Mouse (Mus musculus) midbrain, embryonic 11.5 days (tissue): ENCODE measurements at regions not wholly inside any gene's neighbourhood (a gene's known extent, or its start where the extent isn't known, plus 50 kb on each side); places are given as distances from the start of the nearest gene placed in this dataset.
A peak's percentile ranks its signal among the peaks of the same experiment; 100 is the strongest.

Source experiments
- ATAC-seq: fragments of 200-750 bp; cut with Nextera tagmentation; 2 replicates; pipeline ENCODE4 v1.8.0; 2017; ENCODE audit warnings: moderate TSS enrichment, moderate library complexity; ENCODE audit not compliant: low FRiP score
- DNase-seq: peaks from one replicate; pipeline ENCODE4 v3.0.0; 2015; ENCODE audit warnings: low spot score; ENCODE audit errors: missing footprints
- H3K27ac ChIP-seq: fragments of 300-500 bp; sonication (generic); 2 replicates; pipeline ENCODE4 v1.5.1; 2014; ENCODE audit warnings: low read depth, low read length
- H3K27me3 ChIP-seq: fragments of 300-500 bp; sonication (generic); 2 replicates; pipeline ENCODE4 v1.6.1; 2014; ENCODE audit warnings: mild to moderate bottlenecking, low read length, moderate library complexity, mixed read lengths; ENCODE audit not compliant: control insufficient read depth, insufficient read depth
- H3K36me3 ChIP-seq: fragments of 300-500 bp; sonication (generic); 2 replicates; pipeline ENCODE4 v1.6.1; 2014; ENCODE audit warnings: mild to moderate bottlenecking, low read length, moderate library complexity, mixed read lengths; ENCODE audit not compliant: control insufficient read depth, insufficient read depth
- H3K4me1 ChIP-seq: fragments of 300-500 bp; sonication (generic); 2 replicates; pipeline ENCODE4 v1.6.1; 2014; ENCODE audit warnings: low read length; ENCODE audit not compliant: control insufficient read depth, insufficient read depth
- H3K4me2 ChIP-seq: fragments of 300-500 bp; sonication (generic); 2 replicates; pipeline ENCODE4 v1.6.1; 2014; ENCODE audit warnings: mild to moderate bottlenecking, moderate library complexity
- H3K4me3 ChIP-seq: fragments of 300-500 bp; sonication (generic); 2 replicates; pipeline ENCODE4 v1.5.1; 2014; ENCODE audit warnings: low read depth, low read length
- H3K9ac ChIP-seq: fragments of 300-500 bp; sonication (generic); 2 replicates; pipeline ENCODE4 v1.6.1; 2014; ENCODE audit warnings: low read length
- H3K9me3 ChIP-seq: fragments of 300-500 bp; sonication (generic); 2 replicates; pipeline ENCODE4 v1.6.1; 2016; ENCODE audit warnings: low read length; ENCODE audit not compliant: control insufficient read depth
- WGBS: fragments of 180-500 bp; shearing (Covaris S2); extraction: QIAGEN DNeasy Blood & Tissue Kit; methylation state at CpG from one replicate; pipeline ENCODE4 v1.1.7; 2014; 5-methylcytosine and 5-hydroxymethylcytosine counted together

DNA sequence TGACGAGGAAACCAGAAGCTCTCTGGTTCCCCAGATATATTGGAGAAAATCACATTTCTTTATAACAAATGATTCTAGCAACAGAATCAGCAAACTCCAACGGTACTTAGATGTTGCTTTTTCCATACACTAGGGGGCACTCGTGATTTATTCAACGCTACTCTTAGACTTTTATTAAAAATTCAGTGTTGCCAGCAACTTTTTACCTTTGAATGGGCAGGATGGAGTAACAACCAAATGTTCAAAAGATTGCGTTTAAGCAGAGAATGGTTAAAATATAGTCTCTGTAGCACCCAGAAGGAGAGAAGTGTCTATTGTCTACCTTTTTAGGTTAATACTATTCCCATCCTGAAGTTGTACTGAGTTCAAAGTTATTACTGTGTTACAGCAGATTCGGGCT, 715.4 kb upstream of the Cblb start:
- Histone ChIP-seq H3K36me3 (no peaks in the 10 kb centered on the region), H3K9ac (no peak overlapping the region), H3K9me3 (no peaks in the 10 kb centered on the region), H3K27me3 (no peaks in the 10 kb centered on the region), H3K4me1 (no peaks in the 10 kb centered on the region), H3K27ac (no peak overlapping the region), H3K4me3 (no peak overlapping the region), H3K4me2 (no peak overlapping the region)
- WGBS = 25% methylated on average over 6 of the region's 6 CpGs
- ATAC-seq (no peak), DNase-seq (peak; percentile 95)

DNA sequence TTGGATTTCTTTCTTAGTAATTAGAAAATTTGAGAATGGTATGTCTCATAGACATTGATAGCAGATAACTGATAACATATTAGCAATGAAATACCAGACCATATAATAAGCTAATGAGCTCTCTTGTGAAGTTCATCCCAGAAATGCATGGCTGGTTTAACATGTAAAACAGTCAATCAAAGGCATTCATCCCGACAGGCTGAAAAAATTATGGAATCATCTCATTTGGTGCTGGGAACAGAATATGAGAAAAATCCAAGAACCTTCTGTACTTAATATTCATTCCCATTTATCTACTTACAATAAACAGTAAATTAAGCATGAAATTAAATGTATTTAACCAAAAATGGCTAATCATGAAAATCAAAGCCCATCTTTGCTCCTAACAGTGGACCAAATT, 698.8 kb upstream of the Cblb start:
- no peak overlapping the region for H3K27ac ChIP-seq
- no peak overlapping the region for H3K9ac ChIP-seq
- DNase-seq (no peak), ATAC-seq (no peak)
- H3K4me1 ChIP-seq = no peaks in the 10 kb centered on the region
- no peaks in the 10 kb centered on the region for H3K9me3 ChIP-seq
- H3K27me3 ChIP-seq = no peaks in the 10 kb centered on the region
- H3K4me2 ChIP-seq = no peak overlapping the region
- no peak overlapping the region for H3K4me3 ChIP-seq
- no peaks in the 10 kb centered on the region for H3K36me3 ChIP-seq
- WGBS = 88% methylated on average over 1 of the region's 1 CpGs

DNA sequence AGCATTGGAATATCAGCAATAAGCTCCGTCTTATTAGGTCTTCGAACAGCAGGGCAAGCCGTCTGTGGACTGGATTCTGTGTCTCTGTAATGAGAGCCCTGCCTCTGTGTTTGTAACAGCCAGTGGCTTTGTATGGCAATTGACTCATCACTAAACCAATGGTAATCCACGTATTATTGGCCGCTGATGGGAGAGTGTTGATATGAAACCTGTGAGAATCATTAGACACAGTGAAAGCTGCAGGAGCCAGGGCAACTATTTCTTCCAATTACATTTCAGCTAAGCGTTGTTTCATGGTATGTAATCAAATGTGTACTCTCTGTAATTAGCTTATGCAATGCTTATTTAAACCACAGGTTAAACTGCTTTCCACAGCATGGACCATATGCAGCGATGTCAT, 696.1 kb upstream of the Cblb start:
- H3K9ac ChIP-seq = no peak overlapping the region
- H3K4me1 ChIP-seq = no peaks in the 10 kb centered on the region
- no peak overlapping the region for H3K27ac ChIP-seq
- no peaks in the 10 kb centered on the region for H3K27me3 ChIP-seq
- H3K9me3 ChIP-seq = no peaks in the 10 kb centered on the region
- H3K4me2 ChIP-seq = no peak overlapping the region
- no peak for DNase-seq
- WGBS = 80% methylated on average over 7 of the region's 7 CpGs
- ATAC-seq = no peak
- H3K4me3 ChIP-seq = no peak overlapping the region
- no peaks in the 10 kb centered on the region for H3K36me3 ChIP-seq

DNA sequence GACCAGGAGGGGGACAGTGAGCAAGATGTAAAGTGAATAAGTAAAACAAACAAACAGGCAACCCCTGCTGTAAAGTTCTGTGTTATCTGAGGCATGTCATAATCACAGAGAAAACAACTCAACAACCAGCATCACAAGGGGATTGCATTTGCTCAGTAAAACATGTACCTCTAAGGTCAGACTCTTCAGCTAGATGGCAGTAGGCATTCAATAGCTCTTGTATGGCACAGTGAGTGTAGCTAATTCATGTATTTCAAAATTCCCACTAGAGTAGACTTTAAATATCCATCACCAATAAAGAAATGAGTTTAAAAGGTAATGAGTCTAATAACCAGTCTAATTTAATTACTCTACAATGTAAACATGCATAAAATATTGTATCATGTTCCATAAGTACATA, 683.9 kb upstream of the Cblb start:
- no peak overlapping the region for H3K27ac ChIP-seq
- H3K4me1 ChIP-seq = no peaks in the 10 kb centered on the region
- no peak for DNase-seq
- no peak overlapping the region for H3K4me3 ChIP-seq
- H3K4me2 ChIP-seq = no peak overlapping the region
- H3K9me3 ChIP-seq = no peaks in the 10 kb centered on the region
- no peaks in the 10 kb centered on the region for H3K36me3 ChIP-seq
- H3K9ac ChIP-seq = no peak overlapping the region
- ATAC-seq = no peak
- no peaks in the 10 kb centered on the region for H3K27me3 ChIP-seq

DNA sequence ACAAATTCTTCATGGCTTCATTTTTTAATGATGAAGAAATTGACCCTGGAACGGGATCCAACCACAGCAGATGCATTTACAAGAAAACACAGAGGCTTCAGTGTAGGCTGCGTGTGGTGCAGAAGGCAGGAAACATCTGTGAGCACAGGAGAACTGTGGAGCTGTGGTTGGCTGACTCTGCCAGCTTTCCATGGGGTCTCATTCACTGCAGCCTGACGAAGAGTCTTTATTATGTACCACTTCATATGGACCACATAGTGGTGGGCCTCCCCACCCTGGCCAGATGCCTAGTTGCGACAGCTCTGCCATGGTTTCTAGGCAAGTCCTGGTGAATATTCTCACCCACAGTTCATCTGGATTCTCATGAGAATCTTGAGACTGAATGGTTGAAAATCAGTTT, 678.9 kb upstream of the Cblb start:
- Histone ChIP-seq H3K27ac (no peak overlapping the region), H3K4me2 (no peak overlapping the region), H3K27me3 (no peaks in the 10 kb centered on the region), H3K9ac (no peak overlapping the region), H3K4me3 (no peak overlapping the region), H3K4me1 (no peaks in the 10 kb centered on the region), H3K9me3 (no peaks in the 10 kb centered on the region), H3K36me3 (no peaks in the 10 kb centered on the region)
- 79% methylated on average over 4 of the region's 4 CpGs for WGBS
- DNase-seq (no peak), ATAC-seq (no peak)

DNA sequence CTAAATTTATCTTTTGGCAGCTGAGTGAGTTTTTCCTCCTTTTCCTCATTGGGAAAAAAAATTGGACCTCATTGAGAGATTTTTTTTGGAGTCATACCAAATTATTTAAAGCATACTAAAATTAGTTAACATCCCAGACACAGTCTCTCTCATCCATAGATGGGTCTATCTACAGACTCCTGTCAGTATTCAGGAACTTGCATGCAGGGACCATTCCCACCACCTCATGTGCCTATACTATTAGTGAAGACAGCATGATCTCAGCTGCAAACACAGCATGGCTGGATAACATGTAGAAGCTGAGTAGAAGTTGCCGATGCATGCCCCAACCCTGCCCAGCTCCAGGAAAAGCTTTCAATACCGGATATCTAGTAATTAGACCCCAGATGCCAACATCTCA, 677.2 kb upstream of the Cblb start:
- Histone ChIP-seq H3K4me1 (no peaks in the 10 kb centered on the region), H3K4me2 (no peak overlapping the region), H3K27ac (no peak overlapping the region), H3K4me3 (no peak overlapping the region), H3K9ac (no peak overlapping the region), H3K27me3 (no peaks in the 10 kb centered on the region), H3K9me3 (no peaks in the 10 kb centered on the region), H3K36me3 (no peaks in the 10 kb centered on the region)
- 86% methylated on average over 2 of the region's 2 CpGs for WGBS
- no peak for DNase-seq
- ATAC-seq = no peak

DNA sequence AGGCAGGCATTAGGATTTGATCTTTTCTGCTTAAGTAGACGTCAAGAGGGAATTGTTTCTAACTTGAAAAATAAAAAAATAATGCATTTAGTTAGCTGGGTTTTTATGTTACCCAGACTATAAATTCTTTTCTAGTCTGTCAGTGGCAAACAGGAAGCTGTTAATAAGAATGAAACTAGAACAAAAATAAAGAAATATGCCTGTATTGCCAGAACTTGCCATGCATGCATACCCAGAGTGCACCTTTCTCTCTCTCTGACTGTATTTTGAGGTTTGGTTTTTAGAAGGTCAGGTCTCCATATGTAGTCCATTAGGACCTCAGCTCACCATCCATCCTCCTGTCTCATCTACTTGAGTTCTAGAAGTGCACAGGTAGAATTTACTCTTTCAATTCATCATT, 661.0 kb upstream of the Cblb start:
- Histone ChIP-seq H3K4me2 (no peak overlapping the region), H3K9me3 (no peaks in the 10 kb centered on the region), H3K4me3 (no peak overlapping the region), H3K9ac (no peak overlapping the region), H3K36me3 (no peaks in the 10 kb centered on the region), H3K27me3 (no peaks in the 10 kb centered on the region), H3K4me1 (no peaks in the 10 kb centered on the region), H3K27ac (no peak overlapping the region)
- no peak for ATAC-seq
- no peak for DNase-seq
- 85% methylated on average over 1 of the region's 1 CpGs for WGBS

DNA sequence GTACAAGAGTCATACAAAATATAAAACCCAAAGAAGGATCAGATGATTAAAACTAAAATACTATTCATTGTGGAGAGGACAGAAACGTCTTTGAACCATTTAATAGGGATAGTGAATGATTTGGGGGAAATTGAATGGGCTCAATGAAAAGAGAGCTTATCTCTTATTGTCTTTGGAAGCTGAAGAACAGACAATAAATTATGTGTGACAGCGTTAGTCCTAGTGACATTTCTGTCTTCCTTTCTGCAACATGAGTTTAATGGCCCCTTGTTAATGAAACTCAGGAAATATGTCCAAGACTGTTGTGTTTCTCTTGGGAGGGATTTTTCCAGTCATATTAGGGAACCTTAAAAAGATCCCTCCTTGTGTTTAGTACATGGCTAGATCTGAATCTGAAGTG, 644.6 kb upstream of the Cblb start:
- Histone ChIP-seq H3K27me3 (no peaks in the 10 kb centered on the region), H3K4me1 (no peaks in the 10 kb centered on the region), H3K36me3 (no peaks in the 10 kb centered on the region), H3K9ac (no peak overlapping the region), H3K27ac (no peak overlapping the region), H3K4me2 (no peak overlapping the region), H3K4me3 (no peak overlapping the region), H3K9me3 (no peaks in the 10 kb centered on the region)
- DNase-seq (peak; percentile 82), ATAC-seq (no peak)
- 20% methylated on average over 2 of the region's 2 CpGs for WGBS

DNA sequence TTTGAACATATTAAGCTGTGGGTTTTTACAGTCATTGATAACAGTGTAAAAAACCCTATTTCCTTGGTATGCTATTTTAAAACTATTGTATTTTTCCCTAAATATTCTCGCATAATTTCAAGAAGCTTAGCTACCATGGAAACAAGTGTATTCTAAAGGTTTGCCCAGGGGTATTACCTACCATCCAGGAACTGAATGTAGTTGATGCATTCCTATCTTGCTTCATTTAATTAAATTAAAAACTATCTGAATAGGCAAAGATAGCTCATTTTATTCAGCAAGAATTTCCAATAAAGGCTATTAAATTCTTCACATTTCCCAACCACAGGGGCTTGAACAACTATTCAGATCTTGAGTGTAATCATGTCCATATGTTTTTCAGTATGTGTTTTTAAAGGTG, 643.5 kb upstream of the Cblb start:
- WGBS = 57% methylated on average over 1 of the region's 1 CpGs
- Histone ChIP-seq H3K9ac (no peak overlapping the region), H3K4me3 (no peak overlapping the region), H3K36me3 (no peaks in the 10 kb centered on the region), H3K9me3 (no peaks in the 10 kb centered on the region), H3K27me3 (no peaks in the 10 kb centered on the region), H3K4me2 (no peak overlapping the region), H3K4me1 (no peaks in the 10 kb centered on the region), H3K27ac (no peak overlapping the region)
- no peak for ATAC-seq
- DNase-seq = peak; percentile 69

DNA sequence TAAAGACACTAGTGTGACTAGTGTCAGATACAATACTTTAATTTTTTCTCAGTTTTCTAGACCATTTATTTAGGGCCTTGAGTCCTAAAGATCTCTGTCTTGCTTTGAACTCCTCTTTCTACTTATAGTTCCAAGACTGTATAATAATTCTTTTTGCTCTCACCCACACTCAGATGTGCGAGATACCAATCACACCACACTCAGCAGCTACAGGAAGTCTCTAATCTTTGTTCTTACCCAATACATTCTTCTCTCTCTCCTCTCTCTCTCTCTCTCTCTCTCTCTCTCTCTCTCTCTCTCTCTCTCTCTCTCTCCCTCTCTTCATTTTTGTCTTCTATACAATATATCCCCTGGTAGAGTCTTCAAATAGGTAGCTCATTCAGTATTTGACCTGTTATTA, 637.2 kb upstream of the Cblb start:
- 93% methylated on average over 1 of the region's 1 CpGs for WGBS
- Histone ChIP-seq H3K9me3 (no peaks in the 10 kb centered on the region), H3K27me3 (no peaks in the 10 kb centered on the region), H3K4me2 (no peak overlapping the region), H3K27ac (no peak overlapping the region), H3K9ac (no peak overlapping the region), H3K36me3 (no peaks in the 10 kb centered on the region), H3K4me1 (no peaks in the 10 kb centered on the region), H3K4me3 (no peak overlapping the region)
- no peak for DNase-seq
- ATAC-seq = no peak
